Mouse (Mus musculus): Measurements from ENCODE around the gene March9. TPM values are rescaled to one million over a fixed set of nuclear protein-coding genes. Genes with fewer than 3 reads are reported as not detected.
A peak's percentile ranks its signal among the peaks of the same experiment; 100 is the strongest.
"Not testable (repeated sequence)": the region's sequence is repeated elsewhere in the genome, so short reads cannot be mapped to it uniquely, and the experiment has no call there.

March9 gene
- polyA plus RNA-seq, 1 experiment from 2014 or later: 0.13 TPM

GRCm38 (mm10) chr10:127078677-127079575, 18.9 kb upstream of the March9 start:
- Histone ChIP-seq H3K27me3 (peaks cover 90% of the 10 kb centered on the region), H3K27ac (no peak overlapping the region), H3K4me2 (peak overlapping the region; percentile 74), H3K9ac (peak overlapping the region; percentile 31), H3K9me3 (replicated peaks) (no peaks in the 10 kb centered on the region), H3K36me3 (no peaks in the 10 kb centered on the region), H3K4me3 (peak overlapping the region; percentile 48), H3K4me1 (replicated peaks) (peaks cover 38% of the 10 kb centered on the region)
- 3% methylated on average over 49 of the region's 49 CpGs for WGBS
- 0 out of 2 replicates have a peak, but pooled peaks have one; percentile 11 for ATAC-seq (replicated peaks; ENCODE audit: insufficient number of reproducible peaks, insufficient read depth, low FRiP score, low read depth)

DNA sequence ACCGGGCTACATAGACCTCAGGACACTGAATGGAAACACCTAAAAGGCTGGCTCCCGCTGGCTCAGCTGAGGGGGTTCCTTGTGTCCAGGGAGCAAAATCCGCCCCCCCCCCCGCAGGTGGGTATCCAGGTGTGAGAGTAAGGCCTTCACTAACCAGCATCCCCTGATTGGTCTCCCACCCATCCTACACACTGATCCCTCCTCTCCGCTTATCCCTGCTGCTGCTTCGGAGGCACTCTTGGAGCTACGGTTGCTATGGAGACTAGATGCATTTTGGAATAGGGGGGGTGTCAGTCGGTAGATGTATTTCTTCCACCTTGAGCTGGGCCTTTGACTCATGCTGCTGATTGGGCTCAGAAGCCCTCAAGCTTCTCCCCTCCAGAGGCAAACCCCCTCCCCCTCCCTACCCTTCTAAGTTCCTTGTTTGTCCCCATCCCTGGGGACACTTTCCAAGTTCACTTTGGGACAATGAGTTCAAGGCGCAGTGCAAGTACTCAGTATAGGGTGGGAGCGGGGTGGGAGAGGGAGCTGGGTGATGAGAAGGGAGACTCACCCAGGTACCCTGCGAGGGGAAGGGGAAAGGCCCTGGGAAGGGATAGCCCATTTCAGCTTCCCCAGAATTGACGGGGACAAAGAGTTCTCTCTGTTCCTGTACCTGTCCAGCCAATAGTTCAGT, 18.2 kb upstream of the March9 start:
- 8% methylated on average over 10 of the region's 12 CpGs for WGBS
- H3K9me3 ChIP-seq (replicated peaks): no peaks in the 10 kb centered on the region
- ATAC-seq (replicated peaks; ENCODE audit: insufficient number of reproducible peaks, insufficient read depth, low FRiP score, low read depth): no peak
- H3K4me1 ChIP-seq (replicated peaks): peaks cover 38% of the 10 kb centered on the region
- H3K4me3 ChIP-seq: peak overlapping the region; percentile 48
- no peak overlapping the region for H3K27ac ChIP-seq
- H3K4me2 ChIP-seq: peak overlapping the region; percentile 74
- peaks cover 82% of the 10 kb centered on the region for H3K27me3 ChIP-seq
- no peaks in the 10 kb centered on the region for H3K36me3 ChIP-seq
- H3K9ac ChIP-seq: no peak overlapping the region

DNA sequence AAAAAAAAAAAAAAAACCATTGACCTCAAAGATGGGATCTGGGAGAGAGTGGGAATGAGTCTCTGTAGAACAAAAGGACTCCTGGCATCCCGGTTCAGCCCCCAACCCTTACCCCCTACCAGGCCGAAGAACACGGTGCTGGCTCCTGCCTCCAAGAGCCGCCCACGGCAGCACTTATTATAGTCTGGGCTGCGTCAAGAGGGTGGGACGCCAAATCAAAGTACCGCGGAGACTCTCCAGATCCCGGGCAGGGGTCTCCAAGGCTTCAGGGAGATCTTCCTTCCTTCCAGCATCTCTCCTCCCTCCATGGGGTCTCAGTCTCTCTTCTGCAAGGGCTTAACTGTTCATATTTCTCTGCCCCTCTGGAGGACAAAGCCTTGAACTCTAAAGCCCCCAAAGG, 17.5 kb upstream of the March9 start:
- Histone ChIP-seq H3K36me3 (no peaks in the 10 kb centered on the region), H3K9ac (no peak overlapping the region), H3K4me1 (replicated peaks) (peaks cover 38% of the 10 kb centered on the region), H3K4me3 (no peak overlapping the region), H3K27ac (no peak overlapping the region), H3K4me2 (no peak overlapping the region), H3K27me3 (peaks cover 76% of the 10 kb centered on the region), H3K9me3 (replicated peaks) (no peaks in the 10 kb centered on the region)
- 11% methylated on average over 10 of the region's 10 CpGs for WGBS
- no peak for ATAC-seq (replicated peaks; ENCODE audit: insufficient number of reproducible peaks, insufficient read depth, low FRiP score, low read depth)

DNA sequence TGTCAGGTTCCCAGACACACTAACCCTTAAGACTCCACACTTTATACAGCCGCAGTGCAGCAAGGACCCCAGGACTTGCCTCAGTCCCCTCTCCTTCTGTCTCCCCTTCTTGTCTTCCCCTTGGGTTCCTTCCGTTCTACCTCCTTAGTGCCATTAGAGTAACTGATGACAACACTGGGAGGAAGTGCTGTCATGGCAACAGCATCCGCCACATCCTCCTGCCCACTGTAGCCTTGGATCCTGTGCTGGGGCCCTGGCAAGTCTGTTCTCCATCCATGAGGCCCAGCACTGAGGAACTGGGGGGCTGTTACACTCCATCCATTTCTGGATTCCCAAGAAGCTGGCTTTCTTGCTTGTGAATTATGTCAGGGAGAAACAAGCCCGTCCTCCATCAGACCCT, 16.1 kb upstream of the March9 start:
- H3K4me2 ChIP-seq: no peak overlapping the region; the same call in 1 of the 2 replicates
- ATAC-seq (replicated peaks; ENCODE audit: insufficient number of reproducible peaks, insufficient read depth, low FRiP score, low read depth): no peak
- H3K4me3 ChIP-seq: no peak overlapping the region
- H3K9ac ChIP-seq: no peak overlapping the region
- WGBS: 34% methylated on average over 4 of the region's 4 CpGs
- H3K9me3 ChIP-seq (replicated peaks): no peaks in the 10 kb centered on the region
- H3K4me1 ChIP-seq (replicated peaks): peaks cover 35% of the 10 kb centered on the region
- peaks cover 62% of the 10 kb centered on the region for H3K27me3 ChIP-seq
- no peaks in the 10 kb centered on the region for H3K36me3 ChIP-seq
- H3K27ac ChIP-seq: no peak overlapping the region

- H3K4me3 ChIP-seq: peak overlapping the region; percentile 12; the same call in 1 of the 2 replicates
- H3K27ac ChIP-seq: no peak overlapping the region
- no peak overlapping the region; the same call in 1 of the 2 replicates for H3K4me2 ChIP-seq
- peaks cover 57% of the 10 kb centered on the region for H3K27me3 ChIP-seq
- WGBS: 56% methylated on average over 8 of the region's 8 CpGs
- peaks cover 34% of the 10 kb centered on the region for H3K4me1 ChIP-seq (replicated peaks)
- no peaks in the 10 kb centered on the region for H3K36me3 ChIP-seq
- H3K9ac ChIP-seq: no peak overlapping the region
- H3K9me3 ChIP-seq (replicated peaks): no peaks in the 10 kb centered on the region
- ATAC-seq (replicated peaks; ENCODE audit: insufficient number of reproducible peaks, insufficient read depth, low FRiP score, low read depth): no peak
Measured at GRCm38 (mm10) chr10:127075651-127076050, 15.7 kb upstream of the March9 start.

- Histone ChIP-seq H3K4me2 (no peak within 1 kb of the TSS; the same call in 1 of the 2 replicates), H3K27me3 (peaks cover 52% of the 10 kb centered on the region), H3K9me3 (replicated peaks) (no peaks in the 10 kb centered on the region), H3K4me3 (peak within 1 kb of the TSS; percentile 12; the same call in 1 of the 2 replicates), H3K4me1 (replicated peaks) (peaks cover 29% of the 10 kb centered on the region), H3K9ac (no peak within 1 kb of the TSS), H3K36me3 (no peaks in the 10 kb centered on the region), H3K27ac (no peak within 1 kb of the TSS)
- ATAC-seq (replicated peaks; ENCODE audit: insufficient number of reproducible peaks, insufficient read depth, low FRiP score, low read depth): no peak
- 47% methylated on average over 9 of the region's 9 CpGs for WGBS
Measured at GRCm38 (mm10) chr10:127075080-127075479, 15.1 kb upstream of the March9 start, which contains the start of gene Agap2. Gene Agap2 (plus strand): TSS chr10:127075284.

DNA sequence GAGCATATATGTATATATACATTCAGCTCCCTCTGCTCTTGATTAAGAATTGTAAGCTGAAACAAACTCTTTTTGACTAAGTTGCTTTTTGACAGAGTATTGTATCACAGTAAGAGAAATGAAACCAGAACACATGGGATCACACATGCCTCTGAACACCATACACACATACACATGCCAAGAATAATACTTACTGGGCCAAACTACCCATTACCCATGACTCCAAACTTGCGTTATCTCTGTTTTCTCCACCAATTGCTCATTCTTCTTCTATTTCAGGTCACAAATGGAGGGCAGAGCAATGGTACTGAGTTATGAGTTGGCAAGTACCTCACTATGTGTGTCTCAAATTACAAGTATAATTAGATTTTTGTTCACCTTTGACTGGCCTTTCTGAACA, 14.0 kb upstream of the March9 start:
- Histone ChIP-seq H3K9ac (no peak overlapping the region), H3K4me1 (replicated peaks) (peaks cover 24% of the 10 kb centered on the region), H3K27me3 (peaks cover 41% of the 10 kb centered on the region), H3K4me2 (no peak overlapping the region), H3K36me3 (no peaks in the 10 kb centered on the region), H3K27ac (no peak overlapping the region), H3K4me3 (no peak overlapping the region), H3K9me3 (replicated peaks) (no peaks in the 10 kb centered on the region)
- 74% methylated on average over 1 of the region's 1 CpGs for WGBS
- ATAC-seq (replicated peaks; ENCODE audit: insufficient number of reproducible peaks, insufficient read depth, low FRiP score, low read depth): no peak

DNA sequence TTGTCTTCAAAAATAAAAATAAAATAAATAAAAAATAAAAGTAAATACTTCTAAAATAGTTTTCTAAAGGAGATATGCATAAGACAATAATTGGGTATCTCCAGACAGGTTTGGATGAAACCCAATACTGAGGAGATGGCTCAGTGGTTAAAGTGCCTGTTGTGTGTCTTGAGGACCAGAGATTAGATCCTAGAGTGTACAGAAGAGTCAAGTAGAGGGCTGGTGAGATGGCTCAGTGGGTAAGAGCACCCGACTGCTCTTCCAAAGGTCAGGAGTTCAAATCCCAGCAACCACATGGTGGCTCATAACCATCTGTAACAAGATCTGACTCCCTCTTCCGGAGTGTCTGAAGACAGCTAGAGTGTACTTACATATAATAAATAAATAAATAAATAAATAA, 13.0 kb upstream of the March9 start:
- H3K4me2 ChIP-seq; H3K4me3 ChIP-seq; H3K9ac ChIP-seq; H3K9me3 ChIP-seq (replicated peaks); H3K36me3 ChIP-seq; H3K27ac ChIP-seq; ATAC-seq (replicated peaks; ENCODE audit: insufficient number of reproducible peaks, insufficient read depth, low FRiP score, low read depth): not testable (repeated sequence)
- Histone ChIP-seq H3K27me3 (peaks cover 31% of the 10 kb centered on the region), H3K4me1 (replicated peaks) (peaks cover 23% of the 10 kb centered on the region)
- WGBS: 72% methylated on average over 2 of the region's 2 CpGs

- not testable (repeated sequence) for H3K27ac ChIP-seq; H3K4me3 ChIP-seq; ATAC-seq (replicated peaks; ENCODE audit: insufficient number of reproducible peaks, insufficient read depth, low FRiP score, low read depth); H3K9ac ChIP-seq; H3K9me3 ChIP-seq (replicated peaks); H3K4me2 ChIP-seq
- H3K4me1 ChIP-seq (replicated peaks): peaks cover 21% of the 10 kb centered on the region
- WGBS: 84% methylated on average over 4 of the region's 4 CpGs
- peaks cover 24% of the 10 kb centered on the region for H3K27me3 ChIP-seq
- peaks cover 15% of the 10 kb centered on the region for H3K36me3 ChIP-seq
Measured at GRCm38 (mm10) chr10:127072270-127072669, 12.3 kb upstream of the March9 start.

- Histone ChIP-seq H3K4me2 (peak overlapping the region; percentile 74), H3K27me3 (peaks cover 14% of the 10 kb centered on the region), H3K9me3 (replicated peaks) (no peaks in the 10 kb centered on the region), H3K4me3 (peak overlapping the region; percentile 78), H3K4me1 (replicated peaks) (peaks cover 21% of the 10 kb centered on the region), H3K36me3 (peaks cover 25% of the 10 kb centered on the region), H3K9ac (0 out of 2 replicates have a peak overlapping the region, but pooled peaks have one; percentile 15), H3K27ac (no peak overlapping the region)
- 74% methylated on average over 9 of the region's 9 CpGs for WGBS
- ATAC-seq (replicated peaks; ENCODE audit: insufficient number of reproducible peaks, insufficient read depth, low FRiP score, low read depth): no peak
Measured at GRCm38 (mm10) chr10:127071203-127071602, 11.2 kb upstream of the March9 start.
